Mouse (Mus musculus): ENCODE data around the gene Aunip.
"Not testable (repeated sequence)": the region's sequence is repeated elsewhere in the genome, so short reads cannot be mapped to it uniquely, and the experiment has no call there.

Aunip gene

GRCm38 (mm10) chr4:134485151-134485900 is 25.5 kb upstream of the Aunip start:
- in situ Hi-C loops (cut with MboI, MseI), result no loop called here

- in situ Hi-C loops (cut with MboI, MseI), result no loop called here
Measured at GRCm38 (mm10) chr4:134488211-134488610, 22.6 kb upstream of the Aunip start.

GRCm38 (mm10) chr4:134489986-134490665 is 20.7 kb upstream of the Aunip start:
- in situ Hi-C loops (cut with MboI, MseI), result no loop called here

- in situ Hi-C loops (cut with MboI, MseI), result no loop called here
Measured at GRCm38 (mm10) chr4:134491716-134492115, 19.1 kb upstream of the Aunip start.

GRCm38 (mm10) chr4:134494161-134494560 is 16.6 kb upstream of the Aunip start:
- in situ Hi-C loops (cut with MboI, MseI), result not testable (repeated sequence)

- in situ Hi-C loops (cut with MboI, MseI), result no loop called here
Measured at GRCm38 (mm10) chr4:134494780-134495545, 15.8 kb upstream of the Aunip start.

- in situ Hi-C loops (cut with MboI, MseI), result no loop called here
Measured at GRCm38 (mm10) chr4:134495546-134495923, 15.3 kb upstream of the Aunip start.

- in situ Hi-C loops (cut with MboI, MseI), result no loop called here
Measured at GRCm38 (mm10) chr4:134496595-134497210, 14.1 kb upstream of the Aunip start, which contains the start of gene Paqr7. TSS of gene Paqr7 (plus strand) at chr4:134496697.

GRCm38 (mm10) chr4:134497223-134497622 is 13.6 kb upstream of the Aunip start:
- in situ Hi-C loops (cut with MboI, MseI), result no loop called here

- in situ Hi-C loops (cut with MboI, MseI), result no loop called here
Measured at GRCm38 (mm10) chr4:134497986-134498731, 12.6 kb upstream of the Aunip start.

GRCm38 (mm10) chr4:134498983-134499382 is 11.8 kb upstream of the Aunip start:
- in situ Hi-C loops (cut with MboI, MseI), result not testable (repeated sequence)

- in situ Hi-C loops (cut with MboI, MseI), result no loop called here
Measured at GRCm38 (mm10) chr4:134501095-134501494, 9.7 kb upstream of the Aunip start.

GRCm38 (mm10) chr4:134503686-134504357 is 7.0 kb upstream of the Aunip start:
- in situ Hi-C loops (cut with MboI, MseI), result no loop called here

- in situ Hi-C loops (cut with MboI, MseI), result no loop called here
Measured at GRCm38 (mm10) chr4:134505303-134505789, 5.5 kb upstream of the Aunip start.

- in situ Hi-C loops (cut with MboI, MseI), result no loop called here
Measured at GRCm38 (mm10) chr4:134505966-134506594, 4.7 kb upstream of the Aunip start.

GRCm38 (mm10) chr4:134506713-134507112 is 4.1 kb upstream of the Aunip start:
- in situ Hi-C loops (cut with MboI, MseI), result no loop called here

GRCm38 (mm10) chr4:134510396-134510795 is 403 bp upstream of the Aunip start:
- in situ Hi-C loops (cut with MboI, MseI), result no loop called here

GRCm38 (mm10) chr4:134511730-134512129 is 931 bp downstream of the Aunip start:
- in situ Hi-C loops (cut with MboI, MseI), result no loop called here

GRCm38 (mm10) chr4:134512798-134513197 is 2.0 kb downstream of the Aunip start:
- in situ Hi-C loops (cut with MboI, MseI), result no loop called here
